Mouse (Mus musculus) erythroblast, adult 5-6 weeks (primary cell): Measurements from ENCODE around the gene Lyrm1. TPM values are rescaled to one million over a fixed set of nuclear protein-coding genes. Genes with fewer than 3 reads are reported as not detected.

Experiments
- ATAC-seq: replicated peaks from 2 replicates; pipeline ENCODE4 v1.8.0; 2016; ENCODE audit warnings: moderate number of reproducible peaks, mild to moderate bottlenecking, moderate TSS enrichment, inconsistent platforms; ENCODE audit not compliant: poor library complexity, low FRiP score, severe bottlenecking
- total RNA-seq, 2 experiments: library from RNA; stranded (forward) in 1 of 2; stranded (reverse) in 1 of 2; fragments of 150-400 nt in 1 of 2; fragments of 200-764, 138-1000 nt in 1 of 2; gene quantifications; 2 replicates each; pipeline versions ENCODE4 v1.2.3 to v1.2.4; 2015 to 2017; ENCODE audit warnings: low replicate concordance in 2 of 2

Lyrm1 gene
- total RNA-seq, 2 experiments from 2014 or later, result 5.5 TPM; not detected in 1

DNA sequence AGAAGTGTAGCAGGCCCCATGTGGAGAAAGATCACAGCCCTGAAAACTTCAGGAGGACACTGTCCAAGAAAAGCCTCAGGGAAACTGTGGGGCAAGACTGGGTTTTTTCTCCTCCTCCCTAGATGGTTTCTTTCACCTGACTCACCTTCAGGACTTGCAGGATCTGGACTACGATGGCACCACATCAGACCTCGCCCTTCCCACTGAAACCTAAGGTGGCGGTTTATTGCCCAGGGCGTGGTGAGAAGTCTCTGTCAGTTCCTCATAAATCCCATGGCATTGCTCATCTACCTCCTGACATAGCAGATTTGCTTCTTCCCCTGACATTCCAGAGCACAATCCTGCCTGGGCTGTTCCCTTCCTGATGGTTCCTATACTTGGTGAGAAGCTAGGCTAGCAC, 63.8 kb downstream of the Lyrm1 start:
- ATAC-seq, result no peak

DNA sequence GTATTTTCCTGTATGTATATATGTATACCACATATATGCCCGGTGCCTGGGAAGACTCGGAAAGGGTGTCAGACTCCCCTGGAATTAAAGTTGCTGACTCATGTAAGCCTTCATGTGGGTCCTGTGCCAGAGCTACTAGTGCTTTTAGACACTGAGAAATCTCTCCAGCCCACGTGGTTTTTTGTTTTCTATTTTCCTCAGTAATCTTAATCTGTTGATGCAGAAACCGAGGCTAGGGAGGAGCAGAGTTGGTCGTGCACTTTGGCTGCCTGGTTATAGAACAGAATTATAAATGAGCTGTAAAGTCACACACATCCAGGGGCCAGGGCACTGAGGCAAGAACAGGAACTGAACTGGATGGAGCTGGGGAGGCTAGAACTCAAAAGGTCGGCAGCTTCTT, 64.3 kb downstream of the Lyrm1 start:
- ATAC-seq, result no peak

DNA sequence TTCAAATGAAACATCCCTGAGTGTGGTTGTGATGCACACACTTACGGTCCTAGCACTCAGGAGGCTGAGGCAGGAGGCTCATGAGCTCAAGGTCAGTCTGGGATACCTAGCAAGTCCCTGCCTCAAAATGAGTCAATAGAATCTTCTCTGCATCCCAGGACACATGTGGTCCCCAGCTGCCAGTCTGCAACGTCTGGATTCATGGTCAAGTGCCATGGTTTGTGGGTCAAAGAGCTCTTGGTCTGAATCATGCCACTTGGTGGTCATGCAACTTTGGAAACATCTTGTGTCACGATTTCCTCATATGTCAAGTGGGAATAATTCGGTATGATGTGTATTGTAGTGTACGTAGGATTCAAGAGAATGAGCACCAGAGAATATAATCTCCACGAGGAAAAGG, 64.9 kb downstream of the Lyrm1 start:
- ATAC-seq, result no peak

DNA sequence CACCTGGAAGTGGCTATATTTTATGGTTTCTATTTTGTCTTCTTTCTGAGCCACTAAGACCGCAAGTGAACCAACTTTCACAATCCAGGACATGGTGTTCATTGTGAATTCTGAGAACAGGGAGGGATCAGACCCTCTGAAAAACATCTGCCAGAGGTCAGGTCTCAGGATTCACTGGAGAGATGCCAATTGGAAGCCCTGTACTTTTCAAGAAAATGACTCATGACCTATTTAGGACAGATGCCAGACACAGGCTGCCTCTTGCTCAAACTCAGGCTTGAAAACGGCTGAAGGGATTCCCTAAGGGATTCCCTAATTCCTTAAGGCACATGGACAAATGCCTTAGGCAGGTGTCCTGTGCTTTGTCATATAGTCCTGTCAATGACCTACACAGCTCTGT, 65.4 kb downstream of the Lyrm1 start:
- no peak for ATAC-seq

DNA sequence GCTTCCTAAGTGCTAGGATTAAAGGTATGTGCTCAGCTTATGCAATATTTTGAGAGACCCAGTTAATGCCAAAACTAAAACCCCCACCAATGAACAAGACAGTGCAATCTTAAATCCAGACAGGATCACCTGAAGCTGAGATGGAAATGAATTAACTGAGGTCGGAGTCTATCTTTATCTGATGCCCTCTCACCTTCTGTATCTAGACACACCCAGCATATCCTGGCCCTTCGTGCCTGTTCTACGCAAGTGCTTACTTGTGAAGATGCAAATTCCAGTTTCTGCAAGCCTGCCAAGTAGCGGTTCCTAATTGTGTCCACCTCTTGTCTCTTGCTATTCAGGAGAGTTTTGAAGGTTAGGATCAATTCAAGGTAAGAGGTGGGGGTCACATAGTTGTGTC, 69.5 kb downstream of the Lyrm1 start:
- no peak for ATAC-seq

DNA sequence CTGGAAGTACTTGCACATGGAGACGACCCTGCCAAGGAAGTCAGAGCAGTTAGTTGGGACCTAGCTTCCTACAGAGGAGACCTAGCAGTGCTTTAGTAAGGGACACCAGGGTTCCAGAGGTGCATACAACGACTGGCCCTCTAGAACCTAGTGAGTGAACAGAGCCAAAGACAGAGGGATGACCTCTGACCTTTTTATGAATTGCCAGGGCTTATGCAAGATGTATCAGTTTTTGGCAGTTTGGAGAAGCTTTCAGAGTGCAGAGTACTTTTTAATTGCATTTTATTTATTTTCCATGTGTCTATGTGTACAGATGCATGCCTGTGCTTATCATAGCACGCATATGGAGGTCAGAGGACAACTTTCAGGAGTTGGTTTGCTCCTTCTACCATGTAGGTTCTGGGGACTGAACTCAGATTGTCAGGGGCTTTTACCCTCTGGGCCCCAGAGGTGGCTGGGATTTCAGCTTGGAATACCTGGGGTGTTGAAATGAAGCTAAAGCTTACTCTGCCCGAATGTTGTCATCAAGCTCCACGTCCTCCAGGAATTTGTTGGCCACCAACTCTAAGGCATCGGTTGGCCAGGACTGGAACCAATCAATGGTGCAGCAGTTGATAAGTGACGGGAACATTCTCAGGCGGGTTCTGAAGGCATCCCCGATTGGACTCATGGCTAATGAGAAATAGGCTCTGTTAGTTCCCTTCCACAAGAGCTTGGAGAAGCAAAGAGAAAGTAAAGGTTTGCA, 70.2 kb downstream of the Lyrm1 start:
- ATAC-seq, result no peak

DNA sequence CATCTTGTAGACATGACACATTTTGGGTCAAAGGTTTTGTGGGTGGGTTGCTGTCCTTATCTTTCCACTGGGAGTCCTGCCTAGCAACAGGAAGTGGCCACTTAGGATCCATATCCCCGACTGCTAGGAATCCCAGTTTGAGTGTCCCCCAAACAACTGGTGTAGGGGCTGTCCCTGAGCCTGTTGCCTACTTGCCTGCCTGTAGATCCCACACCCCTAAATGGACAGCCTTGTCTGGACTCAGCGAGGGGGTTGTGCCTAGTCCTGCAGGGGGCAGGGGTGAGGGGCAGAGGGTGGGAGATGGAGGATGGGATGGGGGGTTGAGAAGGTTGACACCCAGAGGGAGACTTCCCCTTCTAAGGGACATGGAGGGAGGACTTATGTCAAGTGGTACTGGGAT, 73.7 kb downstream of the Lyrm1 start:
- no peak for ATAC-seq

DNA sequence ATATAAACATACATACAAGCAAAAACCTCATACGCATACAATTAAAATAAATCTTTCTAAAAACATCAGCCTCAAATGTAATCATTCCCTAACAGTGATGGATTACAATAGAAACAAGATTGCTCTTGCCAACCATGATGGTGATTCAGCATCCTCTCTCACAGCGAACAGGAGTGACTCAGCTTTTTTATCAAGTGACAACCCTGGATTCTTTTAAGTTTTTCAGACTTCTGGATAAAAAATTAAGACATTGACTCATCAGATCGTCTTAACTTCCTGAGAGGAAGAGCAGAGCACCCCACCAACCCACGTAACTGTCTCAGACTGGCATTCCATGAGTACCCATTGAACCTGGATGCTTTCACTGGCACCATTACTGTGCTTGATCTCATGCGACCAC, 78.6 kb downstream of the Lyrm1 start:
- ATAC-seq, result no peak

DNA sequence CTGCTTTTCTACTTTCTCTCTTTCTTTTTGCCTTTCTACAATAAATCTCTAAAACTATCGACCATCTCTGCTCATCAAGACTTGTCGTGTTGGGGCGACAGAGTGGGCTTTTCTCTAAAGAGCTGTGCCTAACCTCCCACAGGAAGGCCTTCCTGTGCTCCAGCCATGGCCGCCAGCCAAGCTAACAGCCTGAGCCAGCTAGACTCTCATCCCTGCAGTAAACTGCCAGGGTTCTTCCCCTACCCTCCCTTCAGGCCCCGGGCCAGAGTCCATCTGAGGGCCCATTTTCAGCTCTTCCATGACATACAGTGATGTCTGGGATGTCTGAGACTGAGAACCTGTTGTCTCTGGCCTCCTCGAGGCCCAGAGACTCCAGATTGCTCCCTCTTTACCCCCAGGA, 80.6 kb downstream of the Lyrm1 start:
- ATAC-seq, result no peak

DNA sequence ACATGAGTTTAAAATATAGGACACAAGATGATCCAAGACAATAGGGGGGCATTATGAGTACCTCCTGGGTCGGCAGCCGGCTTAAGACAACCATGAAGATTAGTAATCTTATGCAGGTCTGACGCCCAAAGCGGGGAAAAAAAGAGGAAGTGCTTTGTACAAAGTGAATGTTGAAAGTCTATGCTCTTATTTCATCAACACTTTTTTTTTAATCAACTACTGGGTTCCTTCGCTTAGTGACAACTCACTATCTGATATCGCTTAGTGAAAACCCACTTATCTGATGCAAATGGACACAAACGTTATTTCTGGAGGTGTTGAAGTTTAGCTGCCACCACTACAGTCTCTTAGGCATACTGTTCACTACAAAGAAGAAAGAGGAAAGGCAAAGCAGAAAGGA, 81.9 kb downstream of the Lyrm1 start:
- no peak for ATAC-seq

DNA sequence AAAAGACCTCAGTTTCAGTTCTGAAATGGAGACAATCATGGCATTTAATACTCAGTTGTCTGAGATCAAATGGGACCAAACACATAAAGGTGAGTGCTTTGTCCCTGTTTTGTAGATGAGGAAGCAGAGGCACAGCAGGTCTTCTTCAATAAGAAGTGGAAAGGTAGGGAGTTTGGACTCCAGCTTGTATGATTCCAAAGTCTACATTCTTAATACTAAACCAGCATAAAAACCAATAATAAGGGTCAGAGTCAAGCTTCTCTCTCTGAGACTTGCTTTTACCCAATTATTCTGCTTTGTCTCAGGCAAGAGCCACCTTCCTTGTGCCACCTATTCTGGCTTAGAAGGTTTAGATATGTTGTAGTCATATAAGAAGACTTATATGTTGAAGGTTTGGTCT, 82.9 kb downstream of the Lyrm1 start:
- ATAC-seq, result no peak

DNA sequence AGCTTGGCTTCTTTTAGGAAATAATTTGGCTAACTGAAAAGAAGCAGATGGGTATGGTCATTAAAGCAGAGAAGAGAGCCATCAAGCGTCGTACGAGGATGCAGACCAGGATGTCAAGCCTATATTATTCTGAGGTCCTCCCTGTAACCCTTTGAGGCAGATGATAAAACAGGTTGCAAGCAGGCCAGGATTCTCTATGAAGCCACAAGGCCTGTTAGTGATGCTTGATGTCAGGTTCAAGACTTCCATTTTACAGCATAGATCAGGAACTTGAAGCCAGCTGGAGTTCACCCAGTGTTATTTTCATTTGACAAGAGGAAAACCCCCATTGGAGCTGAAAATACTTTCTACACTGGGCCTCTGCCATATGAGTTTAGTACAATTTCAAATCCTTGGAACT, 84.5 kb downstream of the Lyrm1 start:
- no peak for ATAC-seq

DNA sequence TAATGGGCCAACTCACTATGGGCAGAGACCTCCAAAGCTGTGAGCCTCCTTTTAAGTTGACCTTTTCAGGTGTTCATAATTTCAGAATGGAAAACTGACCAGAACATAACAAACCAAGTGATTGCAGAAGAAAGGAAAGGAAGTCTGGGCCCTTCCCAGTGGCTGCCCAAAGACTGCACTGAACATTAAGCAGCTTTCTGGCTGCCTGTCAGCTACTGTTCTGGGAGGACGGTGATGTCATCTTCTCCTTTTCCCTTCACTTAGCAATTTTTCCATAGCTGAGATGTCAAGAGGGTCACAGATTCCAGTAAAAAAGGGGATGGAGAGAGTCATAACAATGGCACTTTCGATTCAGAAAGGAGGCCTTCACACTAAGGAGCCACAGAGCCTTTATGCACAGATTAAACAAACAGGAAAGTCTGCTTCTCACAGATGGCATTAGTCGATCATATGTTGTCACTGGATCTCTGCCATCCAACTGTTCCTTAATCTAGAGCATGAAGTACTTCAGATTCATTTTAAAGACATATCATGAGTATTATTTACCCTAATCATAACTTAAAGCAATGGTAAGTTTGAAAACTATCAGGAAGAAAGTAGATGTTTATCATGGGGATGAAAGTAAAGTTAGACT, 89.7 kb downstream of the Lyrm1 start:
- ATAC-seq, result no peak

DNA sequence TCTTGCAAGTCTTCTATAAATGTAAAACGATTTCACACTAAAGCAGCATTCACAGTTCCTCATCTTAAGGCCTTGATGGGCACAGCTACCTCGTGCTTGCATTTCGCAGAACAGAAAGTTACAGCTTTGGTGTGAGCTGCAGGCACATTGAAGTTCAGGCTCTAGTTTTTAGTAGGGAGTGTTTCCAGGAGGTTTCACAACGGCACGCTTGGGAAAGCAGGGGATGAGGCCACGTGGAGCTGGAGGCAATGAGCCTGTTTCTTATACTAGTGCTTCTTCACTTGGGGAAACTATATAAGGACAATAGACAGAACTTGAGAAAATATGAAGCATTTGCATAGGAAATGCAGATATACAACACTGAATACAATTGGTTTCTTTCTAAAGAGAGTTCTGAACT, 101.4 kb downstream of the Lyrm1 start:
- no peak for ATAC-seq

Other genes with a start within 250 kb of the Lyrm1 start
- not detected in 2 replicates for gene Acsm4, start 205.8 kb upstream of the Lyrm1 start, total RNA-seq (2015; ENCODE audit: low replicate concordance)
- gene Acsm4, start 205.8 kb upstream of the Lyrm1 start, total RNA-seq (2017; ENCODE audit: low replicate concordance), result not detected in 2 replicates
- gene Thumpd1, start 175.1 kb upstream of the Lyrm1 start, total RNA-seq (2015; ENCODE audit: low replicate concordance), result 5.0 and 7.5 TPM in 2 replicates
- gene Thumpd1, start 175.1 kb upstream of the Lyrm1 start, total RNA-seq (2017; ENCODE audit: low replicate concordance), result 8.6 and 9.9 TPM in 2 replicates
- not detected in 2 replicates for gene Acsm3, start 134.9 kb upstream of the Lyrm1 start, total RNA-seq (2015; ENCODE audit: low replicate concordance)
- gene Acsm3, start 134.9 kb upstream of the Lyrm1 start, total RNA-seq (2017; ENCODE audit: low replicate concordance), result not detected in 2 replicates
- 4.2 and 21.7 TPM in 2 replicates for gene Rexo5, start 101.9 kb upstream of the Lyrm1 start, total RNA-seq (2015; ENCODE audit: low replicate concordance)
- 7.4 and 18.1 TPM in 2 replicates for gene Rexo5, start 101.9 kb upstream of the Lyrm1 start, total RNA-seq (2017; ENCODE audit: low replicate concordance)
- 2.9 and 9.2 TPM in 2 replicates for gene Eri2, start 101.8 kb upstream of the Lyrm1 start, total RNA-seq (2015; ENCODE audit: low replicate concordance)
- 3.2 and 8.4 TPM in 2 replicates for gene Eri2, start 101.8 kb upstream of the Lyrm1 start, total RNA-seq (2017; ENCODE audit: low replicate concordance)
- 0.84 and 1.7 TPM in 2 replicates for gene Dcun1d3, start 437 bp downstream of the Lyrm1 start, total RNA-seq (2015; ENCODE audit: low replicate concordance)
- 1.7 and 2.3 TPM in 2 replicates for gene Dcun1d3, start 437 bp downstream of the Lyrm1 start, total RNA-seq (2017; ENCODE audit: low replicate concordance)
- not detected in 2 replicates for gene Dnah3, start 199.4 kb downstream of the Lyrm1 start, total RNA-seq (2015; ENCODE audit: low replicate concordance)
- gene Dnah3, start 199.4 kb downstream of the Lyrm1 start, total RNA-seq (2017; ENCODE audit: low replicate concordance), result not detected in 2 replicates
- gene Tmem159, start 206.5 kb downstream of the Lyrm1 start, total RNA-seq (2015; ENCODE audit: low replicate concordance), result 0.84 and 1.7 TPM in 2 replicates
- gene Tmem159, start 206.5 kb downstream of the Lyrm1 start, total RNA-seq (2017; ENCODE audit: low replicate concordance), result 1.2 TPM in 1 of 2 replicates, not detected in the other
- gene Zp2, start 249.4 kb downstream of the Lyrm1 start, total RNA-seq (2015; ENCODE audit: low replicate concordance), result not detected in 2 replicates
- not detected in 2 replicates for gene Zp2, start 249.4 kb downstream of the Lyrm1 start, total RNA-seq (2017; ENCODE audit: low replicate concordance)